Mouse (Mus musculus): Measurements from ENCODE around the gene Gpr165.

Gene Gpr165

GRCm38 (mm10) chrX:96712907-96713774, at the start of gene Gpr165:
TSS of gene Gpr165 (plus strand) at chrX:96713441.
- DNase-seq: peak; percentile 56 to 64

- no peak for DNase-seq
Observed at GRCm38 (mm10) chrX:96674871-96675270, 38.4 kb upstream of the Gpr165 start.

Data from cerebellum, postnatal 14 days (tissue).